Mouse (Mus musculus): ENCODE results near the gene Ddx20.

Gene Ddx20

DNA sequence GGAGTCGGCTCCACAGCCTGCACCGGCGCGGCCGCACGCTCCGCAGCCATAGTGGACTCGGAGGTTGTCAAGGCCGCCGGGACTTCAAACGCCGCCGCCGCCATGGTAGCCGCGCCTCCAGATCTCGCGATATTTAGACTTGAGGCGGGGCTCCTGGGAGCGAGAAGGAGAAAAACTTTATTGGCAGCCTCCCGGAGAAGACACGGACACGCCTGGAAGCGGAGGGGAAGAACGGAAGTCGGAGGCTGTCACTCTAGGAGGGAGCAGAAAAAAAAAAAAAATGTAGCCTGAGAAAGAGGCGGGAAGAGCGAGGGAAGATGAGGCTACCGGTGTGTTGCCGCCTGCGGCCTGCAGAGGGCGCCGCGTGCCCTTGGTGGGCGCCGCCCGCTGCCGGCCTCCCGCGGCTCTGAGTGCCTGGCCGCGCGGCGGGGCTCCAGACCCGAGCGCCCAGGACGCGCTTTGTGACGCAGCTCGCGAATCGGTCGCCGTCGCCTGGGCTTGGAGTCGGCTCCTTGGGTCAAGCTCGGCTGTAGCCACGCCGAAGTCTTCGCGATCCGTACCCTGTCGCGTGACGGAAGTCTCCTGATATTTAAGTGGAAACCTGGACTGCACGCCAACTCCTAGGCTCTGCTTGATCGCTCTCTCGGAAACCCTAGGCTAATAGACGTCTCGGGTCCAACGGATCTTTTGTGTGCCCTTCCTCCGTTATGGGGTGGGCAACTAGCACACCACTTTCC is at the start of gene Ddx20:
Ddx20 (minus strand) TSS at position 251 of the 737 bp plus-strand sequence.
- DNase-seq: peak; percentile 92

DNA sequence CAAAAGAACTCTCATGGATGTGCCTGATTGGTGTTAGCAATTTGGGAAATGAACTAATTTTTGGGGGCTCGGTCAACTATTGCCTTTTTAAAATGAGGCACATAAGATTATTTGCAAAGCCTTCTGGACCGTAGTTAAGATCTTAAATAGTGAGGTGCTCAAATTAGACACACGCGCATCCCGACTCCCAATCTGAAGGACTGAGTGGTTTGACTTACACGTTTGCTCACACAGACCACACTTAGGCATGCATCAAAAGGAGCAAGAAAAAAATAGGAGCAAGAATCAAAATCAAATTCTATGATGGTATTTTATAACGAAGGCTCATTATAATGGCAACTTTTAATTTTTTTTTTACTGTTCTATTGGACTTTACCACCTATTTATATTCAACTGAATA is 49.7 kb upstream of the Ddx20 start:
- no peak for DNase-seq

DNA sequence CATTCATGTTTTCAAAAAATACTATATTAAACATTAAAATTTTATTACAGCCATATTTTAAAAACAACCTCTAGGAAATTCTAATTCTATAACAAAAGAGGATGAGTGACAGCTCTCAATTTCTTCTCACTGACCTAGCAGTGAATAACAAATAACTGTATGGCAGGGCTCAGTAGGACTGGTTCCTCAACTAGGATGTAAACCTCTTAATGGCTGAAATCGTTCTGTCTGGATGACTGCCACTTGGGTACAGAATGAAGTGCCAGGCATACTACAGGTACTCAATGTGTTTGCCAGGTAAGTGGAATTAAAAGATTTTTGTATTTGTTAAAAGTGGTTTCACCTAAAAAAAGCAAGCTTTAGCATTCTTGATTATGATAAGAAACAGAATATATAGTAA is 48.8 kb upstream of the Ddx20 start:
- DNase-seq: no peak

DNA sequence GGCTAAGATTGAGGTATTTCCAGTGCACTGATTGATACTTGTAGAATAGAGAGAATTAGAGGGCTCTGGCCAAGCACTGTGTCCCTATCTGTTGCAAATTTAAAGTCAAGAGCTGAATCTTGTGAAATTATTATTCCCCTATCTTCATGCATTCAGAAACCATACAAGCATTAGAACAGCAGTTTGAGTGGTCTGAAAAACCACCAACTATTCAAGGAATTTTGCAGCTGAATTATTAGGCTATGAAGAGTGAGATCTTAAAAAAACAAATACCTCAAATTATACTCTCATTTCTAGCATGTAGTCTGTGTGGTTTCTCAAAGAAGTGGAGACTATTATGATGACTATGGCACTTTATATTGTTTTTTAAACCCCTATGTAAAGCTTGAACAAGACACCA is 47.9 kb upstream of the Ddx20 start:
- DNase-seq: no peak

DNA sequence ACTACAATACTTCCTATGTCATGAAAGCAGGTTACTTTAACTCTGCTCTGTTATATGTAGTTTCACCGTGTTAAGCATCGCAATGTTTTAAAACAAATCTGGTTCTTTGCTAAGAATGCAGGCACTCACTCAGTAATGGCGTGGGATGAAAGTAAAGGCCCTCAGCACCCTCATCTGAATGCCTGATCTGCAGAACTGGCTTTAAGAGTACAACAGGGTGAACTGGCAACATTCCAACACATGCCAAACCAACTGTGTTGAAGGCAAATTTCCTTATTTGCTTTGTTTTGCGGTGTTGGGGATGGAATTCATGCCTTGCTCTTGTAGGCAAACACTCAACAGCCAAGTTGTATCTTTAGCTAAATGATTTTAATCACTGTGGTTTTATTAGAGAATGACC is 46.2 kb upstream of the Ddx20 start:
- no peak for DNase-seq

DNA sequence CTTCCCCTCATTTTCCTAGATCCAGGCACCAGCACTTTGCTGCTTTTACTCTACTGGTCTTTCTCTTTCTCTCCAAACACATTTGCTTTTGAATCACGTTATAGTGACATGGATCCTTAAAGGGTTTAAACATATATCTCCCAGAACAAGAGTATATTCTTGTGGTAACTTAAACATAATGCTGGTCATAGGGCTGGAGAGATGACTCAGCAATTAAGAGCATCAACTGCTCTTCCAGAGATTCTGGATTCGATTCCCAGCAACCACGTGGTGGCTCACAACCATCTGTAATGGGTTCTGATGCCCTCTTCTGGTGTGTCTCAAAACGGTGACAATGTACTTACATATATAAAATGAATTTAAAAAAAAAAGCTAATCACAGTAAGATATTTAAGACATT is 45.0 kb upstream of the Ddx20 start:
- DNase-seq: no peak

DNA sequence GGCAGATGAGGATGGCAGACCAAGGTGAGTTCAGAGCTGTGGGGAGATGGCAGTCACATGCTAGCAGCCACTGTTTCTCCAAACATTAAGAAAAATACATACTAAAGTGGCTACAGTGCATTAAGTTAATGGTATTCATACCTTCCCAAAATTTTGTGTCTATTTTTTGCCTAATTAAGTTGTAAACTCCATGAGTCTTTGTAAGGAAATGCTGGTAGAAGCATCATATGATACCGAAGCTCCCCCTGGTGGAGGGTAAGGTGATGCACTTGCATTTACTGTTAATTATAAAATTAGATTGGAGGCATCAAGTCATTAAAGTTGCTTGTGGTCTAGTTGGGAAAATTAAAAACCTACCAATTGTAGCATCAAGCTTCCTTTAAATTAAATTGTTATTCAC is 38.7 kb upstream of the Ddx20 start:
- peak; percentile 73 to 80 for DNase-seq

DNA sequence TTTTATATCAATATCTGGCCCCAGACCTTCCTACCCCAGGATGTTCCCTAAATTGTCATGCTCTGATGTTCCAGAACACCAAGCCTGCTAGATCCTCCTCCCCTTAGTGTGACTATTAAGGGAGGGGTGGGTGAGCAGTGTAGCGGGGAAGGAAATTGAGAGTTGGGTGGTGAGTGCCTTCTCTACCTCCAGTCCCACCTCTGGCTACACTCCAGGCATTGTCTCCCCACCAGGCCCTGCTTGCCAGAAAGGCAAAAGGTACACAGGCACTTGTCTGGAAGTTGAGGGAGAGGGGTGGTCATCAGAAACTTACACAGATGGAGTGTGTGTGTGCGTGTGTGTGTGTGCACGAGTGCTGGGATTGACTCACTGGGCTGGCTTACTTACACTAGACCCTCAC is 35.1 kb upstream of the Ddx20 start:
- DNase-seq: no peak

DNA sequence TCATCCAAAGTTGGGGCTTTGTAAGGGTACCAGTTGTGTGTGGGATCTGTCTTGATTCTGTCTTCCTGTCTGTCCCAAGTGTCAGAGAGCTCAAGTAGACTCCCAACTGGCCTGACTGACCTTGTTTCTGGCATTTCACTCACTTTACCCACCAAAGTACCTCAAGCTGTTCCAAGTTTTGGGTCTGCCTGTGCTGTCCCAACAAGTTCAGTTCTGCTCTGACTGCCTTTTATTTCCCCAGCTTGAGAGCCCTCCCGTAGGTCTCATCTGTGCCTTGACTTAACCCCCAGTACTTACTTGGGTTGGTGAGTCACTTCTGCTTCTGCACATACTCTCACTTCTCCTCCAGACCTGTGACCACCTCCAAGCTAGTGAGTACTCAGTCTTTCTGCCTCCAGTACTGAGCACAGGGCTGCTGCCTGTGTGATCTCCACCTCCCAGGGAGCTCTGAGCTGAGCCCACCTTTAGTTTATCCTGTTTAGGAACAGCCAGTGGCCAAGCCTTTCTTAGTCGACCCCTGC is 34.4 kb upstream of the Ddx20 start:
- no peak for DNase-seq

DNA sequence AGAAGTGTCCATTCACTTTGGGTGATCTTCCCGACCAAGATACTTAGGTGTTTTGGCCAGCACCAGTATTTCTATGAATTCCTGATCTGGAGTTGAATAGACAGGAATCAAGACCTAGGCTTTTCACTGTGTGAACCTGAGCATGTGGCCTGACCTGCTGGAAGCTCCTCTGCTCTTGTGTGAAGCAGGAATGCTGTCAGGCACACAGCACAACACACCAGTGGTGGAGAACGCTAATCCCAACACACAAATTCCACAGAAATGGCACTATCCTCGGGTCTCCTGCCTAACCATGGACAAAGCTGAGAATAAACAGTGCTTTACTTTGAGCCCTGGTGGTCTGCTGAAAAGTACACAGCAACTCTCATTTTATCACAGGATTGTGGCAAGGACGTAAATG is 33.1 kb upstream of the Ddx20 start:
- DNase-seq: no peak

DNA sequence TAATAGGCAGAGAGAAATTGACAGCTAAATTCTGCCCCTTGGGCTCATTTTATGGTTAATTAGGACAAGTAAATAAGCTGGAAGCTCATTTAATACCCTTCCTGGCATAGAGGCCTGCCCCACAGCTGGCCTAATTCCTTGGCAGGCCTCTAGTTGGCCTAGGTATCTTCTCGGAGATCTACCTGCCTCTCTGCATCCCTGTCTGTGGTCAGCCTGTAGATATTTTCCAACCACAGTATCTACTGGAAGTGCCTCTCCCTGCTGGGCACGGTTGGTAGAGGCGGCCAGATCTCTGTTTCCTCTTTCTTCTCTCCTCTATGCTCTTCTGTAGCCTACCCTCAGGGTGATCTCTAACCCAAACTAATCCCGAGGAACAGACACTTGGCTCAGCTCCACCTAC is 32.6 kb upstream of the Ddx20 start:
- DNase-seq: no peak

DNA sequence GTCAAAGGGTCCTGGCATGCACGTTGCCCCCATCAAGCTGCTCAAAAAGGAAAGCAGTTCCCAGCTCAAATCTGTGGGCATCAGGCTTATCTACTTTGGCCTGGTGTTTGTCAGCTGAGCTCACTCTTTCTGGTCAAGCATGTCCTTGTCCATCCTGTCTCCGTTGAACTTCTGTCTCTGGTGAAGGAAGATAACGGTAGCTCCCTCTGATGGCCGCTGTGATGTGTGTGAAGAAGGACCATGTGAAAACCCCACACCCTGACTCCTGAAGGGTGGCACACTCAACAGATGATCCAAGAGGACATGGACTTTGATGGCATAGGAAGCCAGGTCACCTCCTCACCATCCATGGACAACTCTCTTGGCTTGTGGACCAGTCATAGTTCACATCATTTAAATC is 31.4 kb upstream of the Ddx20 start:
- no peak for DNase-seq

DNA sequence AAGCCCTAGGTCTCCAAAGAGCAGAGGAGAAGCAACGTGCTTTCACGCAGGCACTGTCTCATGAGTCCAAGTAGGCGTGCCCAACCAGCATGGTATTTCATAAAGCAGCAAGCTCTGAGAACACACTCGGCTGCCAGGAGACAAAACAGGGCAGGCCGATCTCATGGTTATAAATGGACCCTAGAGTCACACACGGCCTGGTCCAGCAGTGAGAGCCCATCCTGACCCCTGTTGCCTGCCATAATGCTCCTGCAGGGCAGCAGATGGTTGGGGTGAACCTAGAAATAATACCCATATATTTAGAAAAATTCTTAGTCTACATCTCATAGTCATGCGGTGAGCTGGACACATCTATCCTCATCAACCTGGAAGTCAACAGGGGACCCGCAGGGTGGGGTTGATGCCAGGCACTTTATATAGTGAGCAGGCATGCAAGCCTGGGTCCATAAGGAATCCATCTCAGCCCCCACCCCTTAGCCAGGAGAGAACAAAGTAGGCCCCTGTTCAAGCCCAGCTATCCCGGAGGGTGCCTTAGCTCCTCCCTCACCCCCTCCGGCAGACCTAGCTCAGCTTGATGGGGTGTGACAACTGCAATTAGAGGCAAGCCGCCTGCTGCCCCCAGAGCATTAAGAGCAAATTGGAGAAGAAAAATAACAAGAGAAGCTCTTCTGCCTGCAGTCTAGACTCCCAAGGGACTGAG is 30.6 kb upstream of the Ddx20 start:
- DNase-seq: no peak

DNA sequence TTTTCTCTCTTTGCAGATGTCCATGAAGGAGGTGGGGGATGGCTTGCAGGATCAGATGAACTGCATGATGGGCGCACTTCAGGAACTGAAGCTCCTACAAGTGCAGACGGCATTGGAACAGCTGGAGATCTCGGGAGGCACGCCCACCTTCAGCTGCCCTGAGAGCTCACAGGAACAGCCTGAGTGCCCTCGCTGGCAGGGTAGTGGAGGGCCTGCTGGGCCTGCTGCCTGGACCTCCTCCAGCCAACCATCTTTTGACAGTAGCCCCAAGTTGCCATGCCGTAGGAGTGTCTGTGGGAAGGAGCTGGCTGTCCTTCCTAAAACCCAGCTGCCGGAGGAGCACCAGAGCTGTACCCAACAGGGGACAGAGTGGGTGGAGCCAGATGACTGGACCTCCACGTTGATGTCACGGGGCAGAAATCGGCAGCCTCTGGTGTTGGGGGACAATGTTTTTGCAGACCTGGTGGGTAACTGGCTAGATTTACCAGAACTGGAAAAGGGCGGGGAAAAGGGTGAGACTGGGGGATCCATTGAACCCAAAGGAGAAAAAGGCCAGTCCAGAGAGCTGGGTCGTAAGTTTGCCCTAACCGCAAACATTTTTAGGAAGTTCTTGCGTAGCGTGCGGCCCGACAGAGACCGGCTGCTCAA is 29.1 kb upstream of the Ddx20 start:
- DNase-seq: no peak

DNA sequence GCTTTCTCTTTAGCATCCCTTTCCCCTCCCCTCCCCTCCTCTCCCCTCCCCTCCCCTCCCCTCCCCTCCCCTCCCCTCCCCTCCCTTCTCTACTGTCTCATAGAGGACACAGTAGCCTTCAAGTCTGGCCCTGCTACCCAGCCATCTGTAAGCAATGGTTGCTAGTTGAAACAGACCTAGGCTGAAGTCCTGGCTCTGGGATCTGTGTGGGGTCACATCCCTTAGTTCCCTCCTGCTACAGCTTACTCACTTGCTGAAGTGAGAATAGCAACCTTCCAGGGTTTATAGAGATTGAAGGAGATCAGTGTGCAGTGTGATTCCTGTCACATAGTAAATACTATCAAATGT is 27.4 kb upstream of the Ddx20 start:
- no peak for DNase-seq

DNA sequence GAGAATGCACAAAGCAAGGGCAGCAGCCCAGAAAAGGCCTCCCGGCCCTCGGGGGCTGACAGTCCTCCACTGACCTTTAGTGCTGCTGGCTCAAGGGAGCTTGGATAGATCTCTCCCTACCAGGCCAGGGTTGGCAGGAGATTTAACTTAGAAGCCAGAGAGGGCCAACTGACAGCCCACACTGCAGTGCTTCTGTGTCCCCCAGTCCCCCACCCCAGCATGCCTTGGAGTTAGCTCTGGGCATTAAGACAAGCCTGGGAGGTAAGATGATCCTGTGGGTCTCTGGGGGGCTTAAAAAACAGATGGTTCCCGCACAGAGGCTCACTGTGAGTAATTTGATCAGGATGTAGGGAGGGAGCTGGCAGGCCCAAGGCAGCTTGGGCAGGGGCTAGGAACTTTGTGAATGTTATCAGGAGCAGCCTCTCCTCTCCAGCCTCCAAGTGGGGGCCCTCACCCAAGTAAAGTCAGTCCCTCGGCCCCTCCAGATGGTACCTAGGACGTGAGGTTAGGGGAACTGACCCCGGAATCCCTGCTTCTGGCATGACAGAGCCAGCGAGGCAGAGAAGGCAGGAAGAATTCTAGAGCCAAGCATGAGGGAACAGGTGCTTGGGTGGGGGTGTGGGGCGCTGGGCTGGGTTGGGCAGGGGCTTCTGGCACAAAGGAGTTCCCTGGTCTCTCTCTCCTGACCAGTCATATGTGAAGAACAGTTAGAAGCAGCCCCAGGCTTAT is 26.9 kb upstream of the Ddx20 start:
- no peak for DNase-seq

DNA sequence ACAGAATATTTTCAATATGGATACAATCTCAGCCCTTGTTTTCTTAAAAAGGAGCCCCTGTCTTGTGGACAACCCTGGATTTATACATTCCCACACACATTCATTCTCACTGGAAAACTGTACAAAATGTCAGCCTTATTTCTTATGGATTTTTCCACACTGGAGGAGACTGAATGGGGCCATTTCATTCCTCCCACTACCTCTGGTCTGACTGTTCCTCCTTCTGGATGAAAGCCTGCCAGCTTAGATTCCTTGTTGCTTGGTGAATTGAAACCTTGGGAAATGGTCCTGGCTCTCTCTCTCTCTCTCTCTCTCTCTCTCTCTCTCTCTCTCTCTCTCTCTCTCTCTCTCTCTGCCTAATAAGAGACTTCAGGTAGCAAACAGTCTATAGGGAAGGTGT is 25.5 kb upstream of the Ddx20 start:
- DNase-seq: no peak

DNA sequence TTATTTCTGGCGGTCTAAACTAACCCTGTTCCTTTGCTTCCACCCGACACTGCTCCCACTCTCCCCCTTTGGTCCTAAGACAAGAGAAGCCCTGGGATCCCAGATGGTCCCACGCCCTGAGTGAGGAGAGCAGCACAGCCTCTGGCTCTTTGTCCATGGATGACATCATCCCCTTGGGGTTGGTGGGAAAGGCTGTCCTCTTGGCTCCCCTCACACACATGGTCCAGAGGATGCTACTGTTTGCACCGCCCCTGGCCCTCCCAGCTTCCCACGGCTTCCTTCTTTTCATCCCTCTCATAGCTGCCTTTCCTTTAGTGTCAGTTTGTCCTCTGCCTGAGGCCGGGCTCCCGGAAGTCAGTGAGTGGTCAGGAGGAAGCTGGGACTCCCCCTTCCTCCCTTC is 24.4 kb upstream of the Ddx20 start:
- no peak for DNase-seq

DNA sequence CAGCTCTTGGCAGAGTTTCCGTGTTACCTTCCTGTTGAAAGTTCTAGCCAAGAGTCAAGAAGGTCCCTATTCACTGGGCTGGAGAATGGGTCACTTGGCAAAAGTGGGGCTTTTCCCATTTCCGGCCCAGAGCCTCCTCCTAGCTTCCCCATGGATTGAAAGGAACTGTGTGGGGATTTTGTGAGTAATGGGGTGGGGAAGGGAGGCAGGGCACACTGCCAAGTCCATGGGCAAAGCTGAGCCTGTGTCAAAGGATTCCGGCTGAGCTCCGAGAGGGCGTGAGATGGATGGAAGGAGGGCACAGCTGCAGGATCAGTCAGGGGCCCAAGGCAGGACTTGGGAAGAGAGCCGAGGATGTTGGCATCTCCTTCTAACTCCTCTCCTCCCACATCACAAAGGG is 22.9 kb upstream of the Ddx20 start:
- DNase-seq: no peak

DNA sequence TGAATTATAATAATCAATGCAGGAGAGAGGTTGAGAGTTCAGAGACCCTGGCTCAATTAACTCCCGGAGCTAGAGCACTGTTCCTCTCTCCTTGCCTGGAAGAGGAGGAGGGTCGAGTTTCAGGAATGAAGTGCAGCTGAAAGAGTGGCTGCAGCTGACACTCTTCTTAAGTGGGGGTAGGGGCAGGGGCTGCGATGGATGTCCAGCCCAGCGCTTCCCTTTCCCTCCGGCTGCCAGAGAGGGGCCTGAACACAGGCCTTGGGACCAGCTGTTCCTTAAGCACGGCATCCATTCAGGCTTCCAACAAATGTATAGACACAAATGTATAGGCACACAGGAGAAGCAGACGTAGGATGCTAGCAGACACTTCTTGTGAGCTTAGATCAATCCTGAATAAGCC is 20.2 kb upstream of the Ddx20 start:
- DNase-seq: no peak

DNA sequence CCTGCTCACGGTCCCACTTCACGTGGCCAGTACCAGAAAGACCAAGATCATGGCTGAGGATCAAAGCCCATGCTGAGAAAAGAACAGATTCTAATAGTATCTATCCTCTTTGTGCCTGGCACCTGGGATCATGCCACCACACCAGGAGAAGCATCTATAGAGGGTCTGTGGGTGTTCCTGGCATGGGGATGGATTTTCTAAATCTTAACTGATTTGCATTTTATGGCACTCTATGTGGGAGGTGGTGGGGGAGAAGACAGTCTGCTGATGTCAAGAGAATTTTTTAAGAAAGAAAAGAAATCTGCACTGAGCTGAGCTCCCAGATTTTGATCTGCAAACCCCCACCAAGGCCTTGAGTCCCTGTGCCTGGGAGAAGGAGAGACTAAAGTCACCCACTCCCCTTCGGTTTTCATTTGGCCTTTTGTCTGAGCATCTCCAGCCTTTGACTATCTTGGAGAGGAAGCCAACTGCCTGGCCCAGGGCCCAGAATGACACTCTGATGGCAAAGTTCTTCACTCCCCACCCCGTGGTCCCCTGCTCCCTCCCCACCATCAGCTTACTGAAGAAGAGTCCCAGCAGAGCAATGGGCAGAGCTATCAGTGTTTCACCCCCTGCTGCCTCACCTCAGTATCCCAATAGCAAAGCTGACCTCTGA is 19.1 kb upstream of the Ddx20 start:
- no peak for DNase-seq

DNA sequence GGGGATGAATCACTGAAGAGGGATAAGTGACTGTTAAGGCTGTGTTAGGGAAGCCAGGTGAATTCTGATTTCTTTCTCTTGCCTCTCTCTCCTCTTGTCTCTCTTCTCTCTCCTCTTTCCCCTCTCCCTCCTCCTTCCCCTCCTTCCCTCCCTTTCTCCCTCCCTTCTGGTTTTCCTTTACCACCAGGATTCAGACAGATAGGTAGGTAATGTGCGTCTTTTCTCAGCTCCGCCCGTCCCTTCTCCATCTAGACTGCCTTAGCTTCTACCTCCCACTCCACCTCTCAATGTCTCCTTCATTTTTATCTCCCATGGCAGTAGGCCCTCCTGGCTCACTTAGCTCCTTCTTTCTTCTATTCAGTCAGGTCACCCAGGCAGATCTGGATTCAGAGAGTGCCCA is 18.2 kb upstream of the Ddx20 start:
- no peak for DNase-seq

DNA sequence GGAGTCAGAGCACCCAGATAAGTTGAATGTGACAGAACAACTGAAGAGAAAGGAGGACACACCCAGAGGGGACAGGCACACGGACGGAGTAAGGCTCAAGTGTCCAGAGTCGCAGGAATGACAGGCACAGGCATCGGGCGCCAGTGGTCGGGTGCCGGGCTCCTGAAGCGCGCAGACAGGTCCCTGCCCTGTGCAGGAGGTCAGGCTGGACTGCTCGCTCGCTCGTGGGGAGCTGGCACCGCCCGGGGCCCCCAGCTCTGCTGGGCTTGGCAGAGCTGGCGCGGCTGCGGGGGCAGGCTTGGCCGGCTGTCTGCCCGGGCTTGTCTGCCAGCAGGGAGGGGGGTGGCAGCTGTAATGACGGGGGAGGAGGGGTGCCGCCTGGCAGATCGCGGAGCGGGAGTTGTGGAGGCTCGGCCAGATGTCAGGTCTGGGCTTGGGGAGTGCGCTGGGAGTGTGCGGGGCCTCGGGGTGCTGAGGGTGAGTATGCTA is 17.7 kb upstream of the Ddx20 start:
- DNase-seq: peak; percentile 39 to 47
